Mouse (Mus musculus) erythroblast, embryonic 14.5 days (primary cell): ENCODE measurements around the gene Ropn1l.

Experiments used
- GATA1 ChIP-seq: IDR thresholded peaks from 2 replicates; pipeline ENCODE4 v1.6.1; 2012; ENCODE audit warnings: low read length, inconsistent platforms, mixed read lengths
- TAL1 ChIP-seq: IDR thresholded peaks from 3 replicates; pipeline ENCODE4 v1.6.1; 2012; ENCODE audit warnings: low read length, inconsistent platforms, mixed read lengths

GRCm38 (mm10) chr15:31428571-31428970, 25.0 kb downstream of the Ropn1l start:
- TF ChIP-seq GATA1: no peak
- no peak for TF ChIP-seq TAL1
